Mouse (Mus musculus) testis, adult 2 months (tissue): ENCODE measurements at regions not wholly inside any gene's neighbourhood (a gene's known extent, or its start where the extent isn't known, plus 50 kb on each side); places are given as distances from the start of the nearest gene placed in this dataset.

Experiments used
- CTCF ChIP-seq: fragments of 200-500 bp; IDR thresholded peaks from 2 replicates; pipeline ENCODE4 v1.5.1; 2012; ENCODE audit warnings: low read depth, mild to moderate bottlenecking, inconsistent platforms, low read length, moderate library complexity; ENCODE audit not compliant: control insufficient read depth, insufficient read depth, insufficient replicate concordance
- POLR2A ChIP-seq: fragments of 200-500 bp; IDR thresholded peaks from 2 replicates; pipeline ENCODE4 v1.6.1; 2012; ENCODE audit warnings: low read depth, mild to moderate bottlenecking, inconsistent platforms, low read length, moderate library complexity; ENCODE audit not compliant: control insufficient read depth

GRCm38 (mm10) chr8:93662219-93662618 lies 126.6 kb upstream of the Ces5a start:
- no peak for TF ChIP-seq POLR2A
- no peak for TF ChIP-seq CTCF
